Mouse (Mus musculus) neural tube, embryonic 12.5 days (tissue): Measurements from ENCODE around the gene Taf1b. TPM values are rescaled to one million over a fixed set of nuclear protein-coding genes. Genes with fewer than 3 reads are reported as not detected.
A peak's percentile ranks its signal among the peaks of the same experiment; 100 is the strongest.
"Not testable (repeated sequence)": the region's sequence is repeated elsewhere in the genome, so short reads cannot be mapped to it uniquely, and the experiment has no call there.

Source experiments
- ATAC-seq: fragments of 200-750 bp; cut with Nextera tagmentation; 2 replicates; pipeline ENCODE4 v1.8.0; 2017; ENCODE audit warnings: low read depth, mild to moderate bottlenecking, moderate TSS enrichment, moderate library complexity; ENCODE audit not compliant: low FRiP score
- H3K27ac ChIP-seq: fragments of 300-500 bp; sonication (generic); 2 replicates; pipeline ENCODE4 v1.5.1; 2016
- H3K27me3 ChIP-seq: fragments of 300-500 bp; sonication (generic); replicated peaks from 2 replicates; pipeline ENCODE4 v1.6.1; 2016; ENCODE audit warnings: mild to moderate bottlenecking
- H3K36me3 ChIP-seq: fragments of 300-500 bp; sonication (generic); 2 replicates; pipeline ENCODE4 v1.6.1; 2016; ENCODE audit warnings: mild to moderate bottlenecking
- H3K4me1 ChIP-seq: fragments of 300-500 bp; sonication (generic); 2 replicates; pipeline ENCODE4 v1.6.1; 2016
- H3K4me2 ChIP-seq: fragments of 300-500 bp; sonication (generic); replicated peaks from 2 replicates; pipeline ENCODE4 v1.6.1; 2016; ENCODE audit warnings: mild to moderate bottlenecking
- H3K4me3 ChIP-seq: fragments of 300-500 bp; sonication (generic); 2 replicates; pipeline ENCODE4 v1.5.1; 2016
- H3K9ac ChIP-seq: fragments of 300-500 bp; sonication (generic); 2 replicates; pipeline ENCODE4 v1.6.1; 2016; ENCODE audit warnings: mild to moderate bottlenecking
- H3K9me3 ChIP-seq: fragments of 300-500 bp; sonication (generic); 2 replicates; pipeline ENCODE4 v1.6.1; 2016; ENCODE audit warnings: mild to moderate bottlenecking
- WGBS: fragments of 180-500 bp; shearing (Covaris S2); methylation state at CpG from one replicate; pipeline ENCODE4 v1.1.7; 2016; 5-methylcytosine and 5-hydroxymethylcytosine counted together
- polyA plus RNA-seq: library from polyadenylated mRNA; unstranded; fragments of >200 nt; fragmentation: Nextera tagmentation; extraction: Ambion mirVana; gene quantifications from 2 replicates; pipeline ENCODE4 v1.2.1, GENCODE M21; 2016

The Taf1b gene
- polyA plus RNA-seq, 1 experiment from 2014 or later = 32.7 TPM

- not testable (repeated sequence) for H3K27ac ChIP-seq, H3K27me3 ChIP-seq, H3K9me3 ChIP-seq, H3K4me1 ChIP-seq, H3K36me3 ChIP-seq
- H3K4me2 ChIP-seq = peak overlapping the region; percentile 63
- H3K4me3 ChIP-seq = peak overlapping the region; percentile 67
- peak overlapping the region; percentile 68 for H3K9ac ChIP-seq
- WGBS = 3% methylated on average over 9 of the region's 9 CpGs
- peak; percentile 41 for ATAC-seq
These were observed 804 bp downstream of the Taf1b start for GRCm38 (mm10) chr12:24498841-24499485.

- Histone ChIP-seq H3K27ac (no peak overlapping the region), H3K9me3 (no peaks in the 10 kb centered on the region), H3K9ac (no peak overlapping the region), H3K4me1 (no peaks in the 10 kb centered on the region), H3K27me3 (no peaks in the 10 kb centered on the region), H3K4me3 (no peak overlapping the region), H3K4me2 (no peak overlapping the region), H3K36me3 (peaks cover 41% of the 10 kb centered on the region)
- no peak for ATAC-seq
- 92% methylated on average over 8 of the region's 8 CpGs for WGBS
These were observed 19.0 kb downstream of the Taf1b start for GRCm38 (mm10) chr12:24517118-24517517.

- H3K9ac ChIP-seq = no peak overlapping the region
- no peak overlapping the region for H3K4me2 ChIP-seq
- no peak for ATAC-seq
- no peaks in the 10 kb centered on the region for H3K9me3 ChIP-seq
- no peaks in the 10 kb centered on the region for H3K27me3 ChIP-seq
- no peak overlapping the region for H3K27ac ChIP-seq
- no peaks in the 10 kb centered on the region for H3K4me1 ChIP-seq
- peaks cover 22% of the 10 kb centered on the region for H3K36me3 ChIP-seq
- WGBS = 92% methylated on average over 3 of the region's 3 CpGs
- no peak overlapping the region for H3K4me3 ChIP-seq
These were observed 22.9 kb downstream of the Taf1b start for GRCm38 (mm10) chr12:24521076-24521475.

GRCm38 (mm10) chr12:24525065-24525464 is 26.9 kb downstream of the Taf1b start:
- not testable (repeated sequence) for H3K4me1 ChIP-seq, H3K9me3 ChIP-seq, ATAC-seq, H3K4me3 ChIP-seq, H3K27ac ChIP-seq, H3K4me2 ChIP-seq, H3K27me3 ChIP-seq, H3K9ac ChIP-seq
- WGBS = 93% methylated on average over 7 of the region's 7 CpGs
- peaks cover 13% of the 10 kb centered on the region for H3K36me3 ChIP-seq

- H3K36me3 ChIP-seq = peaks cover 12% of the 10 kb centered on the region
- no peak overlapping the region for H3K27ac ChIP-seq
- H3K9me3 ChIP-seq = no peaks in the 10 kb centered on the region
- no peaks in the 10 kb centered on the region for H3K4me1 ChIP-seq
- no peak overlapping the region for H3K4me3 ChIP-seq
- H3K9ac ChIP-seq = no peak overlapping the region
- H3K27me3 ChIP-seq = no peaks in the 10 kb centered on the region
- H3K4me2 ChIP-seq = no peak overlapping the region
- 73% methylated on average over 5 of the region's 5 CpGs for WGBS
- no peak for ATAC-seq
These were observed 38.2 kb downstream of the Taf1b start for GRCm38 (mm10) chr12:24536390-24536789.

DNA sequence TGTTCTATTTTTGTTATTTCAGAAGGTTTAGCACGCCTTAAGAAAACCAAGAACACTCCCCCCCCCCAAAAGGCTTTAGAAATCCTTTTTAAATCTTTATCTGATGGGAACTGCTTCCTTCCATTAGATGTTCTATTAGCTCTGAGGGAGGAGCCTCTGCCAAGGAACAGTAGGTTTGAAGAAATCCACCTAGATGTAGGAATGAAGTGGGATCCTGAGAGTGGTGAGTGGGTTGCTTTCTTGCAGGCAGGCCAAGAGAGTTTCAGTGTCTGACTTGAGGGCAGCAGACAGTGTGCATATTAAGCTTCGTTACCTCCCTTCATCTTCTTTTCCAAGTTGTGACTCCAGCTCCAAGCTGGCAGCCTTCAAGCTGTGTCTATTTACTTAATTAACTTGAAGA is 39.0 kb downstream of the Taf1b start:
- 56% methylated on average over 2 of the region's 2 CpGs for WGBS
- no peak overlapping the region for H3K9ac ChIP-seq
- no peak overlapping the region for H3K27ac ChIP-seq
- ATAC-seq = no peak
- no peaks in the 10 kb centered on the region for H3K27me3 ChIP-seq
- no peaks in the 10 kb centered on the region for H3K4me1 ChIP-seq
- H3K4me3 ChIP-seq = no peak overlapping the region
- H3K4me2 ChIP-seq = no peak overlapping the region
- H3K9me3 ChIP-seq = no peaks in the 10 kb centered on the region
- H3K36me3 ChIP-seq = peaks cover 8% of the 10 kb centered on the region

GRCm38 (mm10) chr12:24537965-24538364 is 39.8 kb downstream of the Taf1b start:
- Histone ChIP-seq H3K36me3 (peaks cover 5% of the 10 kb centered on the region), H3K27me3 (no peaks in the 10 kb centered on the region), H3K9me3 (no peaks in the 10 kb centered on the region), H3K4me2 (no peak overlapping the region), H3K4me3 (no peak overlapping the region), H3K9ac (no peak overlapping the region), H3K27ac (no peak overlapping the region), H3K4me1 (no peaks in the 10 kb centered on the region)
- ATAC-seq = no peak
- 78% methylated on average over 4 of the region's 4 CpGs for WGBS

GRCm38 (mm10) chr12:24541426-24542154 is 43.4 kb downstream of the Taf1b start:
- H3K9me3 ChIP-seq = no peaks in the 10 kb centered on the region
- no peak overlapping the region for H3K9ac ChIP-seq
- H3K27ac ChIP-seq = no peak overlapping the region
- ATAC-seq = no peak
- no peaks in the 10 kb centered on the region for H3K4me1 ChIP-seq
- H3K36me3 ChIP-seq = peaks cover 19% of the 10 kb centered on the region
- 88% methylated on average over 16 of the region's 16 CpGs for WGBS
- no peak overlapping the region for H3K4me3 ChIP-seq
- no peaks in the 10 kb centered on the region for H3K27me3 ChIP-seq
- H3K4me2 ChIP-seq = no peak overlapping the region

GRCm38 (mm10) chr12:24547686-24548085 is 49.5 kb downstream of the Taf1b start:
- Histone ChIP-seq H3K27ac (no peak overlapping the region), H3K4me2 (no peak overlapping the region), H3K9ac (no peak overlapping the region), H3K4me3 (no peak overlapping the region), H3K27me3 (no peaks in the 10 kb centered on the region), H3K36me3 (peaks cover 31% of the 10 kb centered on the region), H3K9me3 (no peaks in the 10 kb centered on the region), H3K4me1 (no peaks in the 10 kb centered on the region)
- no peak for ATAC-seq
- 87% methylated on average over 8 of the region's 8 CpGs for WGBS

DNA sequence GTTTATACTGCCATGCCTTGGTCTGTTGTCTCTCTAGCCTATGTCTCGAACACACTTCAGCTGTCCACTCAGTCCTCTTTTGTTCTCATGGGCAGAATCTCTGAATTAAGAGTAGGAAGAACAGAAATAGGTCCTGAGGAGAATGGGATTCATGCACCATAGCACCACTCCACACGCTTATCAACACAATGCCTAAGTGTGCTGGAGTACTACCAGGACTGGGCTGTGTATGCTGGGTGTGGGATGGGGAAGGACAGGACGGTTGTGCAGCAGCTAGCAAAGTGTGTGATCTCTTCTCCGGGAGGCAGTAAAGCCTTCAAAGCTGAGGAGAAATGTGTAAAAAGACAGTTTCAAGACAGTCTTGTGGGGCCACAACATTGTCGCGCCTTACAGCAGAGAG is 50.7 kb downstream of the Taf1b start:
- 87% methylated on average over 6 of the region's 6 CpGs for WGBS
- no peaks in the 10 kb centered on the region for H3K9me3 ChIP-seq
- H3K4me1 ChIP-seq = no peaks in the 10 kb centered on the region
- no peaks in the 10 kb centered on the region for H3K27me3 ChIP-seq
- H3K4me2 ChIP-seq = no peak overlapping the region
- no peak overlapping the region for H3K4me3 ChIP-seq
- H3K27ac ChIP-seq = no peak overlapping the region
- peaks cover 31% of the 10 kb centered on the region for H3K36me3 ChIP-seq
- ATAC-seq = no peak
- H3K9ac ChIP-seq = no peak overlapping the region

DNA sequence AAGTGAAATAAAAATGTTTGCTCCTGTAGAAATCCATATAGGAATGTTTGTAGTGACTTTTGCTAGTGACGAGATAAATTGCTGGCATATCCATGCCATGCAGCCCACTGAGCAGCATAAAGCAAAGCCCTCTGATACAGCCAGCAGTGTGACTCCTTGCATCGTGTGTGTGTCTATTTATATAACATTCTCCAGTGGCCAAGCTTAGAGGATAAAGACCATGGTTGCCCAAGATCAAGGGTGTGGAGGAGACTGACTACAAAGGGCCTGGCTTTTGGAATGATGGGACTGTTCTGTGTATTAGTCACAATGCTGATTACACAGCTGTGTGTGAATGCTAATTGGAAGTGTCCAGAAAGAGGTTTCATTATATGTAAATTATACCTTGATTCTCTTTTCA is 54.4 kb downstream of the Taf1b start:
- Histone ChIP-seq H3K4me1 (no peaks in the 10 kb centered on the region), H3K9ac (no peak overlapping the region), H3K4me2 (no peak overlapping the region), H3K36me3 (peaks cover 9% of the 10 kb centered on the region; the same call in 1 of the 2 replicates), H3K4me3 (no peak overlapping the region), H3K9me3 (no peaks in the 10 kb centered on the region), H3K27ac (no peak overlapping the region), H3K27me3 (no peaks in the 10 kb centered on the region)
- WGBS = 83% methylated on average over 2 of the region's 2 CpGs
- ATAC-seq = no peak

DNA sequence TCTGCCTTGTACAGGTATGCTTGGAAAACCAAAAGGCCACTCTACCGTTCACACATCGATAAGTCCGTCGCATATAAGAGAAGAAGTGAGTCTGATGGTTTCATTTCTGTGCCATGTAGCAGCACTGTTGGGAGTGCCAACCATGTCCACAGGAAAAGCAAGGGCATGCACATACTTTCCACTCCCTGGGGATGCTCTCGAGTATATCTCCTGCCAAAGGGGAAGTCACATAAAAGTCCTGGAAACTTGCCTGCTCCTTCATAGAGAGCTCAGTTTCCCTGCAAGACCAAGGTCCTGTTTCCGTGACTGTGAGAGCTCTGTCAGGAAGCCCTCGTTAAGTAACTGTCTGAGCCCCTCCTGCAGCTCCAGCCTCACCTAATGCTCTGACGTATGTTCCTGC is 57.8 kb downstream of the Taf1b start:
- H3K9ac ChIP-seq = no peak overlapping the region
- WGBS = 86% methylated on average over 8 of the region's 8 CpGs
- no peaks in the 10 kb centered on the region for H3K4me1 ChIP-seq
- H3K36me3 ChIP-seq = no peaks in the 10 kb centered on the region
- no peak overlapping the region for H3K27ac ChIP-seq
- no peak overlapping the region for H3K4me3 ChIP-seq
- H3K4me2 ChIP-seq = no peak overlapping the region
- no peaks in the 10 kb centered on the region for H3K27me3 ChIP-seq
- ATAC-seq = no peak
- no peaks in the 10 kb centered on the region for H3K9me3 ChIP-seq
